Mouse (Mus musculus) small intestine, adult 2 months (tissue): ENCODE measurements around the gene Tmem40.

Experiments used
- CTCF ChIP-seq: fragments of 200-500 bp; IDR thresholded peaks from 2 replicates; pipeline ENCODE4 v1.5.1; 2012; ENCODE audit warnings: low read depth, mild to moderate bottlenecking, control low read depth, inconsistent platforms, low read length, moderate library complexity, mixed read lengths; ENCODE audit not compliant: insufficient replicate concordance, insufficient read length; ENCODE audit errors: extremely low read depth
- POLR2A ChIP-seq: fragments of 200-500 bp; IDR thresholded peaks from 2 replicates; pipeline ENCODE4 v1.6.1; 2012; ENCODE audit warnings: low read depth, mild to moderate bottlenecking, control low read depth, inconsistent platforms, low read length, moderate library complexity

DNA sequence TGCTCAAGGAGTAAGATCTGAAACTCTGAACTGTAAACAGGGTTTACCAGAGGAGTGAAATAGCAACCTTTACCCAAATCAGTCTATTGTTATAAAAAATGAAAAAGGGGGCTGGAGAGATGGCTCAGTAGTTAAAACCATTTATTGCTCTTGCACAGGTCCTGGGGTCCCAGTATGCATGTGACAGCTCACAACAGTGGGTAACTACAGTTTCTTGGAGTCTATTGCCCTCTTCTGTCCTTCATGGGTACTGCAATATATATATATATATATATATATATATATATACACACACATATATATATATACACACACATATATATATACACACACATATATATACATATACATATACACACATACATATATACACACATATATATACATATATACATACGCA, 10.4 kb upstream of the Tmem40 start:
- TF ChIP-seq POLR2A (no peak), CTCF (no peak)
